Mouse (Mus musculus): ENCODE data around the gene Fuk. TPM values are rescaled to one million over a fixed set of nuclear protein-coding genes. Genes with fewer than 3 reads are reported as not detected.

Gene Fuk
- polyA plus RNA-seq, 1 experiment, result 7.2 TPM

DNA sequence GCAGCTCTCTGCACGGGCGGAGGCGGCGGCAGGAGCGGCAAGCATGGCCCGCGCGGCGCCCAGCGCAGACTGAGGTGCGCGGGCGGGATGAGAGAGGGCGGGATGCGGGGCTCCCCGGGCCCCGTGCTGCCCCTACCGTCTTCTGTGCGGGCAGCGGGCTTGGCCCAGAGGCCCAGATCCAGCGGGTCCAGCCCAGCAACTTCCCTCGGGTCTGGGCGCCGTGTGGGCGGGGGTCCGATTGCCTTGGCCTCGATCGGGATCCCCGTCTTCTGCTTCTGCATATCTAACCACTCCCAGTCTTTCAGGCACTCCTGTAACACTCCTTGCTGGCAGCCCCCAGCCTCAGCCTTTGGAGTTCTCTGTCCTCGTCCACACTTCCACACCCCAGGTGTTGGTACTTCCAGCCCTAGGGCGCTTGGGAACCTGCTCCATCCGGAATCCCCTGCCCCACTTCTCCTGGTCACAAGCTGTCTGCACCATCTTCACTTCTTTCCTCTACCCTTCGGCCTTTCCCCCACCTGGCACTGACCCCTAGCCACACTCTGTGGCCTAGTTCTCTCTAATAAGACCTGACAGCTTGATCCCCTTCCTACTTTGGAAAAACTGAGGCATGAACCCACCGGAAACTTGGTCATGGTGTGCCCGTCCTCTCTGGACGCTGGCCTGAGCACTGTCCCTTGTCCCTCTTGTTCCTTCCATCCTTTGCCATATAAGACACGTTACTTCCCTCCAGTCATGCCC, 17.9 kb upstream of the Fuk start:
- peak overlapping the region; percentile 92 for H3K4me2 ChIP-seq (ENCODE audit: low read depth)
- no peak for TF ChIP-seq MYOD1 (IDR thresholded peaks at IDR 0.05; ENCODE audit: control insufficient read depth in 1 of 3, insufficient read length in 2 of 3, low read depth in 2 of 3)
- TF ChIP-seq POLR2A (IDR thresholded peaks at IDR 0.05; ENCODE audit: insufficient read length, low read depth), result no peak
- no peak for TF ChIP-seq TCF3 (IDR thresholded peaks at IDR 0.05; ENCODE audit: insufficient read length, low read depth)
- TF ChIP-seq USF1 (IDR thresholded peaks at IDR 0.05; ENCODE audit: low read depth), result no peak
- no peak for TF ChIP-seq SRF (IDR thresholded peaks at IDR 0.05; ENCODE audit: control insufficient read depth, insufficient read length, low read depth)
- TF ChIP-seq REST (IDR thresholded peaks at IDR 0.05; ENCODE audit: insufficient read depth, insufficient read length), result no peak
- TF ChIP-seq POLR2AphosphoS2 (IDR thresholded peaks at IDR 0.05; ENCODE audit: insufficient read length, low read depth), result no peak
- no peak for TF ChIP-seq MYOG (IDR thresholded peaks at IDR 0.05; ENCODE audit: control insufficient read depth in 1 of 3, insufficient read depth in 1 of 3, insufficient read length in 2 of 3, low read depth in 2 of 3)
- no peak for TF ChIP-seq E2F4 (IDR thresholded peaks at IDR 0.05; ENCODE audit: insufficient read depth)
- TF ChIP-seq MAX (IDR thresholded peaks at IDR 0.05; ENCODE audit: low read depth), result no peak
- no peak for TF ChIP-seq TCF12 (IDR thresholded peaks at IDR 0.05; ENCODE audit: insufficient read depth, poor library complexity, severe bottlenecking)
- TF ChIP-seq CEBPB (IDR thresholded peaks at IDR 0.05; ENCODE audit: insufficient read depth, poor library complexity, severe bottlenecking), result no peak

DNA sequence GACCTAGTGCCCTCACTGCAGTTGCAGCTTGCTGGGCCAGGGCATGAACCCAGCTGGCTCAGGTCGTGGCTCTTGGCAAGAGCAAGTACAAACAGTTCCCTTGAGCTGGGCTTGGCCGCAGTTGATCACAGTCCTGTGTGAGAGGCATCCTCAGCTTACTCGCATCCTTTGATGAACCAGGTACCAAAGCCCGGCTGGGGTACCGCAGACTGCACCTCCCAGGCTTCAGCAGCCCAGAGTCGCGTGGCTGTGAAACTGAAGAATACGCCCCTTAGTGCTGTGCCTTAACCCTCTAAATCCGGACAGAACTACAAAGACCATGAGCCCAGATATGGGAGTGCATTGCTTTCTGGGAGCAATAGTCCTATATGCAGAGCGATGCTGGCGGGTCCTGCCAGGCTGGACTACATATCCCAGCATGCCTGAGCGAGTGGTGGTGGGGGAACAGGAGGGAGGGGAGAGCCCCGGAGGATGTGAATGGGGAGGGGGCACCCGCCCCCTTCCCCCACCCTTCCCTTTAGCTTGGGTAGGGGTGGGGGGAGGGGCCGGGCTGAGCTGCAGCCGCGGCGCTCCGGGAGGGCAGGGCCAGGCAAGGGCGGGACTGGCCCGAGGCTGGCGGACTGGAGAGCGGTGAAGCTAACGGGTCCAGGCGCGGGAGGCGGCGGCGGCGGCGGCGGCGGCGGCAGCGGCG, 17.2 kb upstream of the Fuk start, which contains the start of gene St3gal2:
St3gal2 (plus strand) TSS at position 582 of the 691 bp plus-strand sequence.
- H3ac ChIP-seq (ENCODE audit: control insufficient read depth, insufficient read length), result peak within 1 kb of the TSS; percentile 36
- H3K79me2 ChIP-seq (ENCODE audit: control insufficient read depth, insufficient read depth), result peaks cover 36% of the 10 kb centered on the region
- H3K36me3 ChIP-seq (ENCODE audit: control insufficient read depth, insufficient read depth), result no peaks in the 10 kb centered on the region
- H3K27me3 ChIP-seq (ENCODE audit: control insufficient read depth, insufficient read depth, insufficient read length), result no peaks in the 10 kb centered on the region
- H3K4me3 ChIP-seq, result peak within 1 kb of the TSS; percentile 31
- peak; percentile 53 for TF ChIP-seq POLR2AphosphoS2 (IDR thresholded peaks at IDR 0.05; ENCODE audit: insufficient read length, low read depth)
- TF ChIP-seq TCF12 (IDR thresholded peaks at IDR 0.05; ENCODE audit: insufficient read depth, poor library complexity, severe bottlenecking), result no peak
- TF ChIP-seq MYOG (IDR thresholded peaks at IDR 0.05; ENCODE audit: control insufficient read depth in 1 of 3, insufficient read depth in 1 of 3, insufficient read length in 2 of 3, low read depth in 2 of 3), result no peak
- peak in 2 of 3 experiments; percentile 2 to 9 for TF ChIP-seq MYOD1 (IDR thresholded peaks at IDR 0.05; ENCODE audit: control insufficient read depth in 1 of 3, insufficient read length in 2 of 3, low read depth in 2 of 3)
- TF ChIP-seq SRF (IDR thresholded peaks at IDR 0.05; ENCODE audit: control insufficient read depth, insufficient read length, low read depth), result peak; percentile 71
- peak; percentile 1 for TF ChIP-seq E2F4 (IDR thresholded peaks at IDR 0.05; ENCODE audit: insufficient read depth)
- TF ChIP-seq REST (IDR thresholded peaks at IDR 0.05; ENCODE audit: insufficient read depth, insufficient read length), result no peak
- TF ChIP-seq POLR2A (IDR thresholded peaks at IDR 0.05; ENCODE audit: insufficient read length, low read depth), result peak; percentile 65
- no peak for TF ChIP-seq TCF3 (IDR thresholded peaks at IDR 0.05; ENCODE audit: insufficient read length, low read depth)
- no peak for TF ChIP-seq USF1 (IDR thresholded peaks at IDR 0.05; ENCODE audit: low read depth)
- TF ChIP-seq CEBPB (IDR thresholded peaks at IDR 0.05; ENCODE audit: insufficient read depth, poor library complexity, severe bottlenecking), result no peak
- no peak for TF ChIP-seq MAX (IDR thresholded peaks at IDR 0.05; ENCODE audit: low read depth)
- peak within 1 kb of the TSS; percentile 92 for H3K4me2 ChIP-seq (ENCODE audit: low read depth)

More for the DNA sequence above, 17.9 kb upstream of the Fuk start:
- H3K79me2 ChIP-seq (ENCODE audit: control insufficient read depth, insufficient read depth), result peaks cover 40% of the 10 kb centered on the region
- H3ac ChIP-seq (ENCODE audit: control insufficient read depth, insufficient read length), result peak overlapping the region; percentile 36
- H3K27me3 ChIP-seq (ENCODE audit: control insufficient read depth, insufficient read depth, insufficient read length), result no peaks in the 10 kb centered on the region
- peak overlapping the region; percentile 31 for H3K4me3 ChIP-seq
- no peaks in the 10 kb centered on the region for H3K36me3 ChIP-seq (ENCODE audit: control insufficient read depth, insufficient read depth)

DNA sequence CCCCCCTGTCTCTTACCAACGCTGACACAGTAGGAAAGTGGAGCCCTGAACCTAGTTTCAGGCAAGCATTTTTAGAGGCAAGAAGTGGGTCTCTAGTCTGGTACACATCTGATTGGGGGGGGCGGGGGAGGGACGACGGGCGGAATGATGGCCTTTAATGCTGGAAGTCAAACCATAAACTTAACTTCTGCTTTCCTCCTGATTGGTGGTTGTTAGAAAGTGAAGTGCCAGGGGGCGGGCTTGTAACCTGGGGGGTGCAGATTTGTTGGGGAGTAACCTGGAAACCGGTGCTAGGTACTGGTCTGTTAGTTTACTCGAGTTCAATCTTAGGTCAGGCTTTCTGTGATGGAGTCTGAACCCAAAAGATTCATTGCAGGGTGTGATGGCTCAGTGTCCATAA, 16.2 kb upstream of the Fuk start:
- Histone ChIP-seq H3K36me3 (ENCODE audit: control insufficient read depth, insufficient read depth) (no peaks in the 10 kb centered on the region), H3ac (ENCODE audit: control insufficient read depth, insufficient read length) (no peak overlapping the region), H3K79me2 (ENCODE audit: control insufficient read depth, insufficient read depth) (peaks cover 25% of the 10 kb centered on the region), H3K27me3 (ENCODE audit: control insufficient read depth, insufficient read depth, insufficient read length) (no peaks in the 10 kb centered on the region), H3K4me3 (no peak overlapping the region), H3K4me2 (ENCODE audit: low read depth) (no peak overlapping the region)
- TF ChIP-seq REST (IDR thresholded peaks at IDR 0.05; ENCODE audit: insufficient read depth, insufficient read length), result no peak
- TF ChIP-seq MAX (IDR thresholded peaks at IDR 0.05; ENCODE audit: low read depth), result no peak
- no peak for TF ChIP-seq MYOD1 (IDR thresholded peaks at IDR 0.05; ENCODE audit: control insufficient read depth in 1 of 3, insufficient read length in 2 of 3, low read depth in 2 of 3)
- TF ChIP-seq MYOG (IDR thresholded peaks at IDR 0.05; ENCODE audit: control insufficient read depth in 1 of 3, insufficient read depth in 1 of 3, insufficient read length in 2 of 3, low read depth in 2 of 3), result no peak
- TF ChIP-seq POLR2A (IDR thresholded peaks at IDR 0.05; ENCODE audit: insufficient read length, low read depth), result no peak
- TF ChIP-seq USF1 (IDR thresholded peaks at IDR 0.05; ENCODE audit: low read depth), result no peak
- no peak for TF ChIP-seq E2F4 (IDR thresholded peaks at IDR 0.05; ENCODE audit: insufficient read depth)
- TF ChIP-seq POLR2AphosphoS2 (IDR thresholded peaks at IDR 0.05; ENCODE audit: insufficient read length, low read depth), result no peak
- no peak for TF ChIP-seq TCF12 (IDR thresholded peaks at IDR 0.05; ENCODE audit: insufficient read depth, poor library complexity, severe bottlenecking)
- no peak for TF ChIP-seq CEBPB (IDR thresholded peaks at IDR 0.05; ENCODE audit: insufficient read depth, poor library complexity, severe bottlenecking)

DNA sequence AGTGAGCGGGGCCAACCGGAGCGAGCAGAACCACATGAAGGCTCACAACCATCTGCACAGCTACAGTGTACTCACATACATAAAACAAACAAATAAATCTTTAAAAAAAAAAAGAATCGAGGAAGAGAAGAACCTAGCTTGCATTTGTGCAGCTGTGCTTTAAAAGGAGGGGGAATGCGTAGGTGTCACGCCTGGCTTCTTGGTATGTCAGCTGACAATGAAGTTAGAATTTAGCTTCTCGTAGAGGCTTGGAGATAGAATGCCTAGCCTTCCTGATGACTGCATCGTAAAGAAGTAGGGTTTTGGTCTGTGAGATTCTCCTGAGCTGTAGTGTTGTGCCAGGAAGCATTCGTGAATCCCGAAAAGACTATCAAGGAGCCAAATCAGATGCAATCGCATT, 15.7 kb upstream of the Fuk start:
- no peak overlapping the region for H3K4me3 ChIP-seq
- H3K4me2 ChIP-seq (ENCODE audit: low read depth), result no peak overlapping the region
- TF ChIP-seq REST (IDR thresholded peaks at IDR 0.05; ENCODE audit: insufficient read depth, insufficient read length), result no peak

More for the DNA sequence above, 15.7 kb upstream of the Fuk start:
- H3K36me3 ChIP-seq (ENCODE audit: control insufficient read depth, insufficient read depth), result no peaks in the 10 kb centered on the region
- no peak overlapping the region for H3ac ChIP-seq (ENCODE audit: control insufficient read depth, insufficient read length)
- H3K27me3 ChIP-seq (ENCODE audit: control insufficient read depth, insufficient read depth, insufficient read length), result no peaks in the 10 kb centered on the region
- H3K79me2 ChIP-seq (ENCODE audit: control insufficient read depth, insufficient read depth), result peaks cover 21% of the 10 kb centered on the region
